9 mouse cellular contexts compared by ENCODE assay signal in the genomic region with DNA sequence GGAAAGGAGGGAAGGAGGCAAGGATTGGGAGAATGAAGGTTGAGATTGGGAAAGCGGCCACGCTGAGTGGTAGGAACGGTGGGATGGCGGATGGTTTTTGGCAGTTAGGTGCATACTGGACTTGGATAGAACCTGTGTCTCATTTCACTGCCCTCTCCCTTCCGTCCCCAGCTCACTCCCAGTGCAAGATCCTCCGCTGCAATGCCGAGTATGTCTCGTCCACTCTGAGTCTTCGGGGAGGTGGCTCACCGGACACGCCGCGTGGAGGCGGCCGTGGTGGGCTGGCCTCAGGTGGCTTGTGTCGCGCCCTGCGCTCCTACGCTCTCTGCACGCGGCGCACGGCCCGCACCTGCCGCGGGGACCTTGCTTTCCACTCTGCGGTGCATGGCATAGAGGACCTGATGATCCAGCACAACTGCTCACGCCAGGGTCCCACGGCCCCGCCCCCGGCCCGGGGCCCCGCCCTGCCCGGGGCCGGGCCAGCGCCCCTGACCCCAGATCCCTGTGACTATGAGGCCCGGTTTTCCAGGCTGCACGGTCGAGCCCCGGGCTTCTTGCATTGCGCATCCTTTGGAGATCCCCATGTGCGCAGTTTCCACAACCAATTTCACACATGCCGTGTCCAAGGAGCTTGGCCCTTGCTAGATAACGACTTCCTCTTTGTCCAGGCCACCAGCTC. TPM values are rescaled to one million over a fixed set of nuclear protein-coding genes. Genes with fewer than 3 reads are reported as not detected.
A peak's percentile ranks its signal among the peaks of the same experiment; 100 is the strongest.
DNase-seq lines count a peak whose midpoint lies in the region; ATAC-seq and TF ChIP-seq lines count a peak whose summit lies in the region.
"Had no signal": no experiment of that assay in that cellular context is flagged by ENCODE, and none has a peak within 500 bp of the region (broad histone marks: within the 10 kb centered on the region; RNA-seq: fewer than 3 reads in every experiment).

No protein-coding gene starts in this region.

- peak overlapping the region; percentile 45 for H3K9ac ChIP-seq in ES-Bruce4 (ENCODE audit: low read depth, poor library complexity, severe bottlenecking)
- H3K9ac ChIP-seq in forebrain, postnatal 0 days, result peak overlapping the region; percentile 47; the same call in 1 of the 2 replicates
- H3K9ac ChIP-seq in liver, embryonic 14.5 days (replicated peaks), result no peak overlapping the region

- TF ChIP-seq EP300 in ES-Bruce4 (IDR thresholded peaks at IDR 0.05; ENCODE audit: insufficient read depth, low read depth, low read length), result no peak
- TF ChIP-seq EP300 in liver, embryonic 14.5 days (IDR thresholded peaks at IDR 0.05; ENCODE audit: low read depth), result no peak

- H3K9me3 ChIP-seq in E14TG2a.4 (ENCODE audit: low read length) (no peaks in the 10 kb centered on the region), ES-Bruce4 (replicated peaks; ENCODE audit: control insufficient read depth, insufficient read depth, low read length, poor library complexity, severe bottlenecking) (no peaks in the 10 kb centered on the region)
- no peaks in the 10 kb centered on the region for H3K9me3 ChIP-seq in forebrain, postnatal 0 days (ENCODE audit: low read length)
- H3K9me3 ChIP-seq in liver, embryonic 14.5 days (ENCODE audit: control insufficient read depth, low read length), result no peaks in the 10 kb centered on the region

- intact Hi-C loops in gastrocnemius, postnatal 36 days (cut with DNase I), result no loop called here

- H3K4me2 ChIP-seq in forebrain, postnatal 0 days (ENCODE audit: low read depth), result peak overlapping the region; percentile 89
- peak overlapping the region; percentile 49 for H3K4me2 ChIP-seq in liver, embryonic 14.5 days (ENCODE audit: low read depth)

- H3K4me1 ChIP-seq in E14TG2a.4 (replicated peaks; ENCODE audit: low read depth, low read length) (peaks cover 26% of the 10 kb centered on the region), ES-Bruce4 (ENCODE audit: control insufficient read depth, insufficient read depth, low read length) (peaks cover 5% of the 10 kb centered on the region)
- H3K4me1 ChIP-seq in forebrain, postnatal 0 days (ENCODE audit: insufficient read depth), result peaks cover 4% of the 10 kb centered on the region; the same call in 1 of the 2 replicates
- H3K4me1 ChIP-seq in liver, embryonic 14.5 days (replicated peaks; ENCODE audit: control insufficient read depth in 2 of 2, insufficient read depth in 2 of 2, low read length in 1 of 2), result no peaks in the 10 kb centered on the region

- H3K4me3 ChIP-seq in E14TG2a.4 (replicated peaks; ENCODE audit: low read length) (peak overlapping the region; percentile 80), ES-Bruce4 (ENCODE audit: low read depth, low read length) (peak overlapping the region; percentile 77)
- peak overlapping the region; percentile 38 for H3K4me3 ChIP-seq in forebrain, postnatal 0 days (ENCODE audit: low read depth, low read length)
- peak overlapping the region; percentile 6 to 42; a peak in 3 of 4 replicates for H3K4me3 ChIP-seq in liver, embryonic 14.5 days (ENCODE audit: insufficient read depth in 1 of 2, low read depth in 2 of 2, low read length in 2 of 2)

- peaks cover 51% of the 10 kb centered on the region for H3K27me3 ChIP-seq in E14TG2a.4 (ENCODE audit: insufficient read depth, low read length)
- no peaks in the 10 kb centered on the region for H3K27me3 ChIP-seq in ES-Bruce4 (ENCODE audit: control insufficient read depth, insufficient read depth, low read length, poor library complexity, severe bottlenecking)
- no peaks in the 10 kb centered on the region; the same call in none of the 2 replicates for H3K27me3 ChIP-seq in forebrain, postnatal 0 days (ENCODE audit: insufficient read depth, low read length)
- peaks cover 36% of the 10 kb centered on the region for H3K27me3 ChIP-seq in liver, embryonic 14.5 days (ENCODE audit: control insufficient read depth, insufficient read depth, low read length)

- 5% methylated on average over 44 of the region's 44 CpGs for WGBS in forebrain, postnatal 0 days
- WGBS in liver, embryonic 14.5 days (ENCODE audit: insufficient replicate concordance), result 3% methylated on average over 44 of the region's 44 CpGs

- TF ChIP-seq POLR2A in ES-Bruce4 (IDR thresholded peaks at IDR 0.05; ENCODE audit: insufficient read depth, low read length), result no peak

- DNase-seq in forebrain, postnatal 0 days, result peak; percentile 31
- DNase-seq in liver, embryonic 14.5 days (ENCODE audit: low read depth in 3 of 3, low spot score in 3 of 3), result no peak
- no peak for DNase-seq in adrenal gland, adult 8-10 months
- no peak for DNase-seq in spleen, postnatal 14 days (ENCODE audit: low spot score in 2 of 2)
- no peak for DNase-seq in gastrocnemius, postnatal 36 days

- peak; percentile 62 for ATAC-seq in forebrain, postnatal 0 days
- no peak for ATAC-seq in liver, embryonic 14.5 days (ENCODE audit: insufficient read depth)
- ATAC-seq in CD4-positive, CD25-positive, alpha-beta regulatory T cell, adult 4 months, result no peak

- TF ChIP-seq CTCF in E14TG2a.4 (conservative IDR thresholded peaks at IDR 0.05; ENCODE audit: low read length) (no peak), ES-Bruce4 (IDR thresholded peaks at IDR 0.05; ENCODE audit: low read depth, low read length) (no peak)
- no peak for TF ChIP-seq CTCF in forebrain, postnatal 0 days (IDR thresholded peaks at IDR 0.05; ENCODE audit: low read depth)
- TF ChIP-seq CTCF in liver, embryonic 14.5 days (IDR thresholded peaks at IDR 0.05; ENCODE audit: low read depth), result no peak

- no peak overlapping the region for H3K27ac ChIP-seq in ES-Bruce4 (ENCODE audit: insufficient read depth, low read length)
- no peak overlapping the region for H3K27ac ChIP-seq in forebrain, postnatal 0 days (ENCODE audit: low read depth, low read length)
- H3K27ac ChIP-seq in liver, embryonic 14.5 days, result no peak overlapping the region

- no peaks in the 10 kb centered on the region for H3K36me3 ChIP-seq in E14TG2a.4 (ENCODE audit: insufficient read depth, low read length)
- H3K36me3 ChIP-seq in ES-Bruce4 (ENCODE audit: control insufficient read depth, insufficient read depth, low read length, poor library complexity, severe bottlenecking), result no peaks in the 10 kb centered on the region
- H3K36me3 ChIP-seq in forebrain, postnatal 0 days (ENCODE audit: insufficient read depth), result no peaks in the 10 kb centered on the region
- H3K36me3 ChIP-seq in liver, embryonic 14.5 days (replicated peaks; ENCODE audit: control insufficient read depth, insufficient read depth, low read depth), result no peaks in the 10 kb centered on the region

RNA-seq across cellular contexts. Expression of gene Hfe2, which starts 2.0 kb away (rescaled TPM):
- 0.88 and 1.2 TPM in 2 replicates for polyA plus RNA-seq in ES-Bruce4 (2011; ENCODE audit: insufficient read depth, insufficient read length, low read depth, missing spikeins)
- total RNA-seq in forebrain, postnatal 0 days (2014; rRNA removed), result 0.54 and 1.6 TPM in 2 replicates
- polyA plus RNA-seq in forebrain, postnatal 0 days (2015; fragmentation: Nextera tagmentation; extraction: Ambion mirVana), result 0.82 and 1.4 TPM in 2 replicates
- polyA plus RNA-seq in liver, embryonic 14.5 days (2012; rRNA removed), result 3.8 and 4.5 TPM in 2 replicates
- polyA plus RNA-seq in liver, embryonic 14.5 days (2014; fragmentation: Nextera tagmentation; extraction: Ambion mirVana), result 4.3 and 4.4 TPM in 2 replicates
- total RNA-seq in adrenal gland, adult 8-10 months (2022), result under 1 TPM in 1 of 4 experiments, not detected in 3; 0.27 TPM
- polyA plus RNA-seq in CD4-positive, CD25-positive, alpha-beta regulatory T cell, adult 4 months (2017; shearing (Covaris generic)), result under 1 TPM in 1 of 2 experiments, not detected in 1; 0.22 TPM
- total RNA-seq in gastrocnemius, postnatal 36 days (2021), result 100 to 1,000 TPM; 612 to 621 TPM
- total RNA-seq: monocyte, adult 5-6 weeks had no signal

RNA-seq across cellular contexts. Expression of gene Txnip, which starts 30.8 kb away (rescaled TPM):
- 450 and 464 TPM in 2 replicates for polyA plus RNA-seq in ES-Bruce4 (2011; ENCODE audit: insufficient read depth, insufficient read length, low read depth, missing spikeins)
- total RNA-seq in forebrain, postnatal 0 days (2014; rRNA removed), result 122 and 176 TPM in 2 replicates
- 116 and 135 TPM in 2 replicates for polyA plus RNA-seq in forebrain, postnatal 0 days (2015; fragmentation: Nextera tagmentation; extraction: Ambion mirVana)
- 33.2 and 42.8 TPM in 2 replicates for polyA plus RNA-seq in liver, embryonic 14.5 days (2012; rRNA removed)
- 31.9 and 32.5 TPM in 2 replicates for polyA plus RNA-seq in liver, embryonic 14.5 days (2014; fragmentation: Nextera tagmentation; extraction: Ambion mirVana)
- 100 to 1,000 TPM; 374 to 825 (median 652) TPM for total RNA-seq in adrenal gland, adult 8-10 months (2022)
- polyA plus RNA-seq in CD4-positive, CD25-positive, alpha-beta regulatory T cell, adult 4 months (2017; shearing (Covaris generic)), result 100 to 1,000 TPM; 376 to 396 TPM
- 100 to 1,000 TPM; 572 to 620 TPM for total RNA-seq in gastrocnemius, postnatal 36 days (2021)

RNA-seq across cellular contexts. Expression of gene Gm16253, which starts 49.8 kb away (rescaled TPM):
- polyA plus RNA-seq in ES-Bruce4 (2011; ENCODE audit: insufficient read depth, insufficient read length, low read depth, missing spikeins), result 1.1 and 1.7 TPM in 2 replicates
- not detected in 2 replicates for total RNA-seq in forebrain, postnatal 0 days (2014; rRNA removed)
- not detected in 2 replicates for polyA plus RNA-seq in forebrain, postnatal 0 days (2015; fragmentation: Nextera tagmentation; extraction: Ambion mirVana)
- polyA plus RNA-seq in liver, embryonic 14.5 days (2012; rRNA removed), result not detected in 2 replicates
- polyA plus RNA-seq in liver, embryonic 14.5 days (2014; fragmentation: Nextera tagmentation; extraction: Ambion mirVana), result not detected in 2 replicates
- not detected for total RNA-seq in adrenal gland, adult 8-10 months (2022)
- 1 to 10 TPM; 1.5 to 2.0 TPM for polyA plus RNA-seq in CD4-positive, CD25-positive, alpha-beta regulatory T cell, adult 4 months (2017; shearing (Covaris generic))
- 1 to 10 TPM; 1.4 to 2.4 TPM for total RNA-seq in gastrocnemius, postnatal 36 days (2021)
- total RNA-seq: monocyte, adult 5-6 weeks had no signal

Comparison
In these comparisons a context has a peak if more than half of its experiments do, and no peak if none do; other contexts are left out.
1. H3K4me3 ChIP-seq: peak in every context shown above with its lines; median percentile 80 in E14TG2a.4; 77 in ES-Bruce4; 38 in forebrain, postnatal 0 days; 24 in liver, embryonic 14.5 days.